Mouse (Mus musculus) heart, embryonic 11.5 days (tissue): Measurements from ENCODE around the gene Pex10. TPM values are rescaled to one million over a fixed set of nuclear protein-coding genes. Genes with fewer than 3 reads are reported as not detected.

ENCODE experiments used
- ATAC-seq: fragments of 200-750 bp; cut with Nextera tagmentation; replicated peaks from 2 replicates; pipeline ENCODE4 v1.8.0; 2017; ENCODE audit warnings: moderate library complexity; ENCODE audit not compliant: insufficient number of reproducible peaks, low FRiP score, low TSS enrichment
- H3K27ac ChIP-seq: fragments of 300-500 bp; sonication (generic); 2 replicates; pipeline ENCODE4 v1.5.1; 2014; ENCODE audit warnings: mild to moderate bottlenecking, low read depth, low read length
- H3K27me3 ChIP-seq: fragments of 300-500 bp; sonication (generic); 2 replicates; pipeline ENCODE4 v1.6.1; 2014; ENCODE audit warnings: mild to moderate bottlenecking, low read length, mixed read lengths; ENCODE audit not compliant: control insufficient read depth, insufficient read depth
- H3K36me3 ChIP-seq: fragments of 300-500 bp; sonication (generic); 2 replicates; pipeline ENCODE4 v1.6.1; 2014; ENCODE audit warnings: mild to moderate bottlenecking, low read length, moderate library complexity, mixed read lengths; ENCODE audit not compliant: control insufficient read depth, insufficient read depth
- H3K4me1 ChIP-seq: fragments of 300-500 bp; sonication (generic); 2 replicates; pipeline ENCODE4 v1.6.1; 2014; ENCODE audit warnings: low read length; ENCODE audit not compliant: control insufficient read depth, insufficient read depth
- H3K4me2 ChIP-seq: fragments of 300-500 bp; sonication (generic); 2 replicates; pipeline ENCODE4 v1.6.1; 2014; ENCODE audit warnings: mild to moderate bottlenecking, moderate library complexity
- H3K4me3 ChIP-seq: fragments of 300-500 bp; sonication (generic); 2 replicates; pipeline ENCODE4 v1.5.1; 2014; ENCODE audit warnings: low read depth, low read length
- H3K9ac ChIP-seq: fragments of 300-500 bp; sonication (generic); 2 replicates; pipeline ENCODE4 v1.6.1; 2014; ENCODE audit warnings: mild to moderate bottlenecking, low read depth, low read length, moderate library complexity
- H3K9me3 ChIP-seq: fragments of 300-500 bp; sonication (generic); replicated peaks from 2 replicates; pipeline ENCODE4 v1.6.1; 2016; ENCODE audit warnings: low read length; ENCODE audit not compliant: control insufficient read depth
- WGBS: fragments of 180-500 bp; shearing (Covaris S2); extraction: QIAGEN DNeasy Blood & Tissue Kit; methylation state at CpG from one replicate; pipeline ENCODE4 v1.1.7; 2014; ENCODE audit not compliant: insufficient replicate concordance; 5-methylcytosine and 5-hydroxymethylcytosine counted together
- polyA plus RNA-seq: library from polyadenylated mRNA; unstranded; fragments of >200 nt; fragmentation: Nextera tagmentation; extraction: Ambion mirVana; gene quantifications from 2 replicates; pipeline ENCODE4 v1.2.1, GENCODE M21; 2014

Pex10 gene
- polyA plus RNA-seq, 1 experiment from 2014 or later = 4.1 TPM

GRCm38 (mm10) chr4:155109471-155109870 is 42.7 kb downstream of the Pex10 start:
- no peaks in the 10 kb centered on the region for H3K36me3 ChIP-seq
- no peak overlapping the region for H3K27ac ChIP-seq
- no peak overlapping the region; the same call in 1 of the 2 replicates for H3K9ac ChIP-seq
- H3K4me2 ChIP-seq = no peak overlapping the region
- no peak for ATAC-seq
- H3K27me3 ChIP-seq = no peaks in the 10 kb centered on the region
- no peak overlapping the region for H3K4me3 ChIP-seq
- H3K9me3 ChIP-seq = no peaks in the 10 kb centered on the region
- no peaks in the 10 kb centered on the region for H3K4me1 ChIP-seq
- 78% methylated on average over 5 of the region's 5 CpGs for WGBS

- Histone ChIP-seq H3K27ac (no peak overlapping the region), H3K9ac (no peak overlapping the region), H3K9me3 (no peaks in the 10 kb centered on the region; the same call in 1 of the 2 replicates), H3K27me3 (no peaks in the 10 kb centered on the region), H3K36me3 (no peaks in the 10 kb centered on the region), H3K4me3 (no peak overlapping the region), H3K4me1 (no peaks in the 10 kb centered on the region), H3K4me2 (no peak overlapping the region)
- WGBS = 70% methylated on average over 8 of the region's 8 CpGs
- no peak for ATAC-seq
These were observed 47.1 kb downstream of the Pex10 start for GRCm38 (mm10) chr4:155113766-155114410.

GRCm38 (mm10) chr4:155116607-155117006 is 49.8 kb downstream of the Pex10 start:
- H3K4me3 ChIP-seq = no peak overlapping the region
- no peak overlapping the region for H3K4me2 ChIP-seq
- ATAC-seq = no peak
- no peaks in the 10 kb centered on the region for H3K36me3 ChIP-seq
- no peak overlapping the region for H3K9ac ChIP-seq
- 78% methylated on average over 4 of the region's 4 CpGs for WGBS
- H3K27ac ChIP-seq = no peak overlapping the region
- no peaks in the 10 kb centered on the region for H3K27me3 ChIP-seq
- H3K9me3 ChIP-seq = no peaks in the 10 kb centered on the region; the same call in 1 of the 2 replicates
- H3K4me1 ChIP-seq = peaks cover 10% of the 10 kb centered on the region; the same call in 1 of the 2 replicates

GRCm38 (mm10) chr4:155117396-155117978 is 50.7 kb downstream of the Pex10 start:
- H3K9ac ChIP-seq = no peak overlapping the region
- H3K27me3 ChIP-seq = no peaks in the 10 kb centered on the region
- no peak overlapping the region for H3K4me2 ChIP-seq
- peaks cover 17% of the 10 kb centered on the region for H3K4me1 ChIP-seq
- H3K27ac ChIP-seq = no peak overlapping the region
- no peak for ATAC-seq
- no peak overlapping the region for H3K4me3 ChIP-seq
- H3K9me3 ChIP-seq = no peaks in the 10 kb centered on the region; the same call in 1 of the 2 replicates
- WGBS = 73% methylated on average over 6 of the region's 6 CpGs
- H3K36me3 ChIP-seq = no peaks in the 10 kb centered on the region

GRCm38 (mm10) chr4:155118278-155118677 is 51.5 kb downstream of the Pex10 start:
- Histone ChIP-seq H3K27me3 (no peaks in the 10 kb centered on the region), H3K4me1 (peaks cover 25% of the 10 kb centered on the region), H3K27ac (no peak overlapping the region), H3K36me3 (no peaks in the 10 kb centered on the region), H3K4me2 (no peak overlapping the region), H3K4me3 (no peak overlapping the region), H3K9ac (no peak overlapping the region), H3K9me3 (no peaks in the 10 kb centered on the region; the same call in 1 of the 2 replicates)
- no peak for ATAC-seq
- WGBS = 91% methylated on average over 10 of the region's 10 CpGs

GRCm38 (mm10) chr4:155120038-155120437 is 53.2 kb downstream of the Pex10 start:
- no peak for ATAC-seq
- peaks cover 37% of the 10 kb centered on the region for H3K4me1 ChIP-seq
- no peaks in the 10 kb centered on the region; the same call in 1 of the 2 replicates for H3K9me3 ChIP-seq
- H3K9ac ChIP-seq = no peak overlapping the region
- no peak overlapping the region for H3K4me2 ChIP-seq
- no peaks in the 10 kb centered on the region for H3K27me3 ChIP-seq
- no peak overlapping the region for H3K4me3 ChIP-seq
- no peaks in the 10 kb centered on the region for H3K36me3 ChIP-seq
- no peak overlapping the region for H3K27ac ChIP-seq
- WGBS = 86% methylated on average over 7 of the region's 7 CpGs

GRCm38 (mm10) chr4:155120583-155120982 is 53.8 kb downstream of the Pex10 start:
- Histone ChIP-seq H3K9ac (no peak overlapping the region), H3K4me2 (no peak overlapping the region), H3K27me3 (no peaks in the 10 kb centered on the region), H3K9me3 (no peaks in the 10 kb centered on the region; the same call in 1 of the 2 replicates), H3K27ac (no peak overlapping the region), H3K36me3 (no peaks in the 10 kb centered on the region), H3K4me3 (no peak overlapping the region), H3K4me1 (peaks cover 43% of the 10 kb centered on the region)
- ATAC-seq = no peak
- 60% methylated on average over 5 of the region's 5 CpGs for WGBS

GRCm38 (mm10) chr4:155121222-155121621 is 54.4 kb downstream of the Pex10 start:
- Histone ChIP-seq H3K36me3 (no peaks in the 10 kb centered on the region), H3K27me3 (no peaks in the 10 kb centered on the region), H3K9me3 (no peaks in the 10 kb centered on the region; the same call in 1 of the 2 replicates), H3K4me2 (no peak overlapping the region), H3K27ac (no peak overlapping the region), H3K4me3 (no peak overlapping the region), H3K4me1 (peaks cover 47% of the 10 kb centered on the region), H3K9ac (no peak overlapping the region)
- 77% methylated on average over 6 of the region's 6 CpGs for WGBS
- no peak for ATAC-seq
